In genomic region chr5:124211234-124211633, GRCm38 (mm10) we compare ENCODE assay signal across 9 mouse cellular contexts. TPM values are rescaled to one million over a fixed set of nuclear protein-coding genes. Genes with fewer than 3 reads are reported as not detected.
DNase-seq lines count a peak whose midpoint lies in the region; ATAC-seq and TF ChIP-seq lines count a peak whose summit lies in the region.
"Had no signal": no experiment of that assay in that cellular context is flagged by ENCODE, and none has a peak within 500 bp of the region (broad histone marks: within the 10 kb centered on the region; RNA-seq: fewer than 3 reads in every experiment).

No protein-coding gene starts in this region.

- no peaks in the 10 kb centered on the region for H3K9me3 ChIP-seq in forebrain, embryonic 12.5 days
- H3K9me3 ChIP-seq in forebrain, embryonic 11.5 days (ENCODE audit: control insufficient read depth, low read length): no peaks in the 10 kb centered on the region
- no peaks in the 10 kb centered on the region for H3K9me3 ChIP-seq in lung, postnatal 0 days (ENCODE audit: low read length)
- no peaks in the 10 kb centered on the region for H3K9me3 ChIP-seq in limb, embryonic 15.5 days
- H3K9me3 ChIP-seq: limb, embryonic 12.5 days had no signal

- WGBS in forebrain, embryonic 12.5 days: 93% methylated on average over 8 of the region's 8 CpGs
- WGBS in forebrain, embryonic 11.5 days: 90% methylated on average over 8 of the region's 8 CpGs
- WGBS in lung, postnatal 0 days: 78% methylated on average over 8 of the region's 8 CpGs
- WGBS in limb, embryonic 15.5 days: 86% methylated on average over 8 of the region's 8 CpGs

- no peak for TF ChIP-seq CTCF in lung, postnatal 0 days (IDR thresholded peaks at IDR 0.05)

- no peak overlapping the region for H3K9ac ChIP-seq in forebrain, embryonic 12.5 days
- H3K9ac ChIP-seq in forebrain, embryonic 11.5 days (ENCODE audit: low read length): no peak overlapping the region
- no peak overlapping the region for H3K9ac ChIP-seq in lung, postnatal 0 days (replicated peaks; ENCODE audit: low read depth)
- no peak overlapping the region for H3K9ac ChIP-seq in limb, embryonic 15.5 days
- H3K9ac ChIP-seq: limb, embryonic 12.5 days had no signal

- H3K36me3 ChIP-seq in forebrain, embryonic 12.5 days (replicated peaks): no peaks in the 10 kb centered on the region
- no peaks in the 10 kb centered on the region for H3K36me3 ChIP-seq in forebrain, embryonic 11.5 days (ENCODE audit: control insufficient read depth, insufficient read depth, low read length)
- no peaks in the 10 kb centered on the region for H3K36me3 ChIP-seq in lung, postnatal 0 days (ENCODE audit: insufficient read depth, low read length)
- H3K36me3 ChIP-seq in limb, embryonic 15.5 days: 0 out of 2 replicates have a peak, but pooled peaks cover 13% of the 10 kb centered on the region
- H3K36me3 ChIP-seq: limb, embryonic 12.5 days had no signal

- H3K27me3 ChIP-seq in forebrain, embryonic 12.5 days: no peaks in the 10 kb centered on the region
- H3K27me3 ChIP-seq in forebrain, embryonic 11.5 days (ENCODE audit: control insufficient read depth, insufficient read depth, low read length): no peaks in the 10 kb centered on the region
- H3K27me3 ChIP-seq in lung, postnatal 0 days (replicated peaks; ENCODE audit: insufficient read depth, low read length): no peaks in the 10 kb centered on the region
- no peaks in the 10 kb centered on the region for H3K27me3 ChIP-seq in limb, embryonic 15.5 days
- H3K27me3 ChIP-seq: limb, embryonic 12.5 days had no signal

- no peak for DNase-seq in forebrain, embryonic 11.5 days (ENCODE audit: low spot score)
- no peak for DNase-seq in lung, postnatal 0 days (ENCODE audit: low spot score)
- DNase-seq in lung, postnatal 4 days: no peak
- DNase-seq in gastrocnemius, adult 18-20 months (ENCODE audit: low spot score): peak; percentile 85
- DNase-seq in spleen, postnatal 14 days (ENCODE audit: low spot score in 2 of 2): no peak
- DNase-seq in thymus, adult 18-20 months: no peak

- 0 out of 2 replicates have a peak overlapping the region, but pooled peaks have one; percentile 13 for H3K27ac ChIP-seq in forebrain, embryonic 12.5 days
- H3K27ac ChIP-seq in forebrain, embryonic 11.5 days (ENCODE audit: low read depth, low read length): no peak overlapping the region
- peak overlapping the region; percentile 62 for H3K27ac ChIP-seq in lung, postnatal 0 days (ENCODE audit: low read length)
- 0 out of 2 replicates have a peak overlapping the region, but pooled peaks have one; percentile 57 for H3K27ac ChIP-seq in limb, embryonic 15.5 days
- H3K27ac ChIP-seq: limb, embryonic 12.5 days had no signal

- H3K4me3 ChIP-seq in forebrain, embryonic 12.5 days (replicated peaks): no peak overlapping the region
- H3K4me3 ChIP-seq in forebrain, embryonic 11.5 days (ENCODE audit: low read depth, low read length): no peak overlapping the region
- no peak overlapping the region for H3K4me3 ChIP-seq in lung, postnatal 0 days (ENCODE audit: low read depth, low read length)
- no peak overlapping the region for H3K4me3 ChIP-seq in limb, embryonic 15.5 days
- H3K4me3 ChIP-seq: limb, embryonic 12.5 days had no signal

- ATAC-seq in forebrain, embryonic 12.5 days (ENCODE audit: low FRiP score): no peak
- no peak for ATAC-seq in forebrain, embryonic 11.5 days (replicated peaks; ENCODE audit: low FRiP score)
- no peak for ATAC-seq in lung, postnatal 0 days
- no peak for ATAC-seq in limb, embryonic 15.5 days (ENCODE audit: insufficient number of reproducible peaks, low FRiP score, low TSS enrichment, low read depth)

- no peak for TF ChIP-seq EP300 in lung, postnatal 0 days (IDR thresholded peaks at IDR 0.05)

- H3K4me1 ChIP-seq in forebrain, embryonic 12.5 days: peaks cover 19% of the 10 kb centered on the region
- H3K4me1 ChIP-seq in forebrain, embryonic 11.5 days (replicated peaks; ENCODE audit: control insufficient read depth, insufficient read depth, low read length): no peaks in the 10 kb centered on the region
- H3K4me1 ChIP-seq in lung, postnatal 0 days (ENCODE audit: insufficient read depth, low read depth, low read length): peaks cover 12% of the 10 kb centered on the region; the same call in 1 of the 2 replicates
- H3K4me1 ChIP-seq in limb, embryonic 15.5 days: peaks cover 24% of the 10 kb centered on the region

- H3K4me2 ChIP-seq in forebrain, embryonic 12.5 days: no peak overlapping the region
- H3K4me2 ChIP-seq in forebrain, embryonic 11.5 days (ENCODE audit: low read depth, low read length, severe bottlenecking): no peak overlapping the region
- no peak overlapping the region for H3K4me2 ChIP-seq in lung, postnatal 0 days (replicated peaks; ENCODE audit: low read depth, low read length)
- no peak overlapping the region for H3K4me2 ChIP-seq in limb, embryonic 15.5 days
- H3K4me2 ChIP-seq: limb, embryonic 12.5 days had no signal

RNA-seq across cellular contexts. Expression of gene Pitpnm2, which starts 38.3 kb away (rescaled TPM):
- 6.8 and 8.9 TPM in 2 replicates for polyA plus RNA-seq in forebrain, embryonic 12.5 days (2016; fragmentation: Nextera tagmentation; extraction: Ambion mirVana)
- 6.8 and 7.1 TPM in 2 replicates for polyA plus RNA-seq in forebrain, embryonic 11.5 days (2014; fragmentation: Nextera tagmentation; extraction: Ambion mirVana)
- polyA plus RNA-seq in lung, postnatal 0 days (2015; fragmentation: Nextera tagmentation; extraction: Ambion mirVana): 9.2 and 10.5 TPM in 2 replicates
- 10 to 100 TPM; 19.6 to 20.9 TPM for total RNA-seq in gastrocnemius, adult 18-20 months (2021)
- polyA plus RNA-seq in limb, embryonic 15.5 days (2015; fragmentation: Nextera tagmentation; extraction: Ambion mirVana): 4.8 and 5.2 TPM in 2 replicates
